Mouse (Mus musculus) small intestine, adult 2 months (tissue): ENCODE results near the gene Prmt3.

ENCODE experiments used
- CTCF ChIP-seq: fragments of 200-500 bp; IDR thresholded peaks from 2 replicates; pipeline ENCODE4 v1.5.1; 2012; ENCODE audit warnings: low read depth, mild to moderate bottlenecking, control low read depth, inconsistent platforms, low read length, moderate library complexity, mixed read lengths; ENCODE audit not compliant: insufficient replicate concordance, insufficient read length; ENCODE audit errors: extremely low read depth
- POLR2A ChIP-seq: fragments of 200-500 bp; IDR thresholded peaks from 2 replicates; pipeline ENCODE4 v1.6.1; 2012; ENCODE audit warnings: low read depth, mild to moderate bottlenecking, control low read depth, inconsistent platforms, low read length, moderate library complexity

- TF ChIP-seq CTCF (no peak), POLR2A (no peak)
Observed at GRCm38 (mm10) chr7:49819393-49819792, 41.2 kb downstream of the Prmt3 start.
